Mouse (Mus musculus) pancreas, adult 10 weeks (tissue): ENCODE data around the gene Prmt7. TPM values are rescaled to one million over a fixed set of nuclear protein-coding genes. Genes with fewer than 3 reads are reported as not detected.

ENCODE experiments used
- polyA plus RNA-seq: library from polyadenylated mRNA; stranded (reverse); fragments of 350-450 nt; fragmentation: Illumina TruSeq; extraction: RNeasy Lipid Tissue Mini Kit (QIAGEN cat#74804); gene quantifications from one replicate; pipeline ENCODE4 v1.2.3, GENCODE M21; 2015; ENCODE audit warnings: low read depth, low replicate concordance; ENCODE audit not compliant: insufficient read depth

Gene Prmt7
- 3.5 TPM for polyA plus RNA-seq

DNA sequence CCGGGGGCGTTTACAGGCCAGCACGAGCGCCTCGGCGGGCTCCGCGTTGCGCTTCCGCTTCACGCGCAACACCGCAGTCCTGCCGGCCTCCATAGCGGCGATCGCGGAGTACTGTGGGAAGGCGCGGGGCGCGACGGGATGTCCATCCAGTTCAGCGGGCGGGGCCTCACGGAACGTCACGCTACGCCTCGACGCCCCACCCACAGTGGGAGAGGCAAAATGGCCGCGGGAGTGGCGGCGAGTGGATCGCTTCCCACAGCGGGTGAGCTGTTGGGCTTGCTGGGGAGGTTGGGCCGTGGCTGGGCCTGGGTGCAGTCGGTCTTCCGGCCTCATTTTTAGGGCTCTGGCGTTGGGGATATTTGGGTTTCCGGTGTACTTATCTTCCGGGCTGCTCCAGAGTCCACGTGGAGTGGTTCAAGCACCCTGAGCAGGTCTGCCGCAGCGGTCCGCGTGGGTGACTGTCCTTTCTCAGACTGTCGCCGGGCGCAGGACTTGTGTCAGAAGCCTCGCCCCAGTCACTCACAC lies at the start of gene Prmt7, which contains the start of gene Slc7a6os:
Prmt7 (plus strand) TSS at position 116 of the 525 bp plus-strand sequence.
Slc7a6os (minus strand) TSS at position 115 of the 525 bp plus-strand sequence.

DNA sequence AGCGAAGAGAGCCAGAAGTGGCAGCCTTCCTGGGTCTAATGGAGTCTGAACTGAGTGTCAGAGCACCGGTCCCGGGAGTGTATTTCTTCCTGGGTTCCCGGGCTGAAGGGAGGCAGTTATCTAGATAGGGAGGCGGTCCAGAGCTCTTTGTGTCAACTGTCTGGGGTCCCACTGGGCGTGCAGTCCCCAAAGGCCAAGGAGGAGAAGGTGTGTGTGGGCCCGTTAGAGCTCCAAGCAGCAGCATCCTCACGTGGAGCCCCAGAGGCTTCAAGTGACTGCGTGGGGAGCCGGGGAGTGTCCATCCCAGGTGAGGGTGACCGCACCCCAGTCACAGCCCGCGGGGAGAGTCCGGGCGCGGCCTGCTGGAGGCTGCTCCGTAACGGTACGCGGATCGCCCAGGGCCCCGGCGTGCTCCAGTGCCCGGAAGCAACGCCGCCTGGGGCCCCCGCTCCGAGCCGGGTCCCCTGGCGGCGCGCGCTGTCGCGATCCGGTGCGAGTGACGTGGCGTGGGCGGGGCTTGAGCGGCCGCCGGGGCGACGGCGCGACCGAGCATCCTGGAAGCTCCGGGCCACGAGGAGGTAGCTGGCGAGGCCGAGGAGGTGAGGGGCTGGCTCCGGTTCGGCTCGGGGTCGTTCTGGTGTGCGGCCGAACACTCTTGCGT lies 42.2 kb upstream of the Prmt7 start, which contains the start of gene Slc7a6:
Slc7a6 (plus strand) TSS at position 502 of the 661 bp plus-strand sequence.

Other genes starting within 250 kb of the Prmt7 start
- gene Slc12a4, start 244.8 kb upstream of the Prmt7 start, polyA plus RNA-seq, result 8.7 TPM
- not detected for gene Dpep3, start 231.5 kb upstream of the Prmt7 start, polyA plus RNA-seq
- 3.0 TPM for gene Dus2, start 219.6 kb upstream of the Prmt7 start, polyA plus RNA-seq
- gene Dpep2nb, start 205.0 kb upstream of the Prmt7 start, polyA plus RNA-seq, result not detected
- 1.9 TPM for gene Ddx28, start 199.1 kb upstream of the Prmt7 start, polyA plus RNA-seq
- gene Nfatc3, start 152.1 kb upstream of the Prmt7 start, polyA plus RNA-seq, result 4.1 TPM
- 17.7 TPM for gene Esrp2, start 74.0 kb upstream of the Prmt7 start, polyA plus RNA-seq
- gene Pla2g15, start 60.5 kb upstream of the Prmt7 start, polyA plus RNA-seq, result 4.7 TPM
- gene Slc7a6, start 42.1 kb upstream of the Prmt7 start, polyA plus RNA-seq, result 7.4 TPM
- gene Slc7a6os, start within 50 bp of the Prmt7 start, polyA plus RNA-seq, result 19.0 TPM
- gene Smpd3, start 127.1 kb downstream of the Prmt7 start, polyA plus RNA-seq, result 4.2 TPM
- gene Zfp90, start 204.4 kb downstream of the Prmt7 start, polyA plus RNA-seq, result 2.4 TPM